Mouse (Mus musculus) forebrain, embryonic 10.5 days (tissue): Measurements from ENCODE around the gene Pfn3. TPM values are rescaled to one million over a fixed set of nuclear protein-coding genes. Genes with fewer than 3 reads are reported as not detected.

Experiments used
- DNase-seq: peaks from one replicate; pipeline ENCODE4 v3.0.0-alpha.2; 2017; ENCODE audit warnings: low spot score; ENCODE audit errors: extremely low spot score
- H3K27ac ChIP-seq: fragments of 300-500 bp; sonication (generic); 2 replicates; pipeline ENCODE4 v1.5.1; 2016; ENCODE audit warnings: mild to moderate bottlenecking
- H3K27me3 ChIP-seq: fragments of 300-500 bp; sonication (generic); 2 replicates; pipeline ENCODE4 v1.6.1; 2016; ENCODE audit warnings: mild to moderate bottlenecking; ENCODE audit not compliant: poor library complexity, severe bottlenecking
- H3K36me3 ChIP-seq: fragments of 300-500 bp; sonication (generic); replicated peaks from 2 replicates; pipeline ENCODE4 v1.6.1; 2016; ENCODE audit warnings: mild to moderate bottlenecking, moderate library complexity
- H3K4me1 ChIP-seq: fragments of 300-500 bp; sonication (generic); 2 replicates; pipeline ENCODE4 v1.6.1; 2016
- H3K4me3 ChIP-seq: fragments of 300-500 bp; sonication (generic); 2 replicates; pipeline ENCODE4 v1.5.1; 2016; ENCODE audit warnings: mild to moderate bottlenecking, moderate library complexity
- H3K9me3 ChIP-seq: fragments of 300-500 bp; sonication (generic); 2 replicates; pipeline ENCODE4 v1.6.1; 2016; ENCODE audit warnings: mild to moderate bottlenecking, moderate library complexity
- WGBS: fragments of 180-500 bp; shearing (Covaris S2); methylation state at CpG from one replicate; pipeline ENCODE4 v1.1.7; 2016; 5-methylcytosine and 5-hydroxymethylcytosine counted together
- polyA plus RNA-seq: library from polyadenylated mRNA; unstranded; fragments of >200 nt; fragmentation: Nextera tagmentation; extraction: Ambion mirVana; gene quantifications from 2 replicates; pipeline ENCODE4 v1.2.1, GENCODE M21; 2016

The Pfn3 gene
- polyA plus RNA-seq, result not detected in 2 replicates

- peaks cover 16% of the 10 kb centered on the region for H3K4me1 ChIP-seq
- H3K27me3 ChIP-seq, result peaks cover 71% of the 10 kb centered on the region
- no peaks in the 10 kb centered on the region for H3K36me3 ChIP-seq
- H3K9me3 ChIP-seq, result no peaks in the 10 kb centered on the region; the same call in none of the 2 replicates
- peak within 1 kb of the TSS; percentile 52 for H3K4me3 ChIP-seq
- 12% methylated on average over 41 of the region's 41 CpGs for WGBS
- DNase-seq, result peak; percentile 51
- H3K27ac ChIP-seq, result peak within 1 kb of the TSS; percentile 67; the same call in 1 of the 2 replicates
Observed at GRCm38 (mm10) chr13:55414743-55415380, at the start of gene Pfn3. TSS of gene Pfn3 (minus strand) at chr13:55415232.

- peak; percentile 84 for DNase-seq
- Histone ChIP-seq H3K27me3 (0 out of 2 replicates have a peak, but pooled peaks cover under 1% of the 10 kb centered on the region), H3K4me3 (peak within 1 kb of the TSS; percentile 76), H3K9me3 (no peaks in the 10 kb centered on the region), H3K36me3 (peaks cover 36% of the 10 kb centered on the region), H3K4me1 (peaks cover 72% of the 10 kb centered on the region), H3K27ac (peak within 1 kb of the TSS; percentile 97)
- under 1% methylated on average over 80 of the region's 84 CpGs for WGBS
Observed at GRCm38 (mm10) chr13:55464027-55464884, 49.2 kb upstream of the Pfn3 start, which contains the start of gene Prr7. TSS of gene Prr7 (plus strand) at chr13:55464267.

DNA sequence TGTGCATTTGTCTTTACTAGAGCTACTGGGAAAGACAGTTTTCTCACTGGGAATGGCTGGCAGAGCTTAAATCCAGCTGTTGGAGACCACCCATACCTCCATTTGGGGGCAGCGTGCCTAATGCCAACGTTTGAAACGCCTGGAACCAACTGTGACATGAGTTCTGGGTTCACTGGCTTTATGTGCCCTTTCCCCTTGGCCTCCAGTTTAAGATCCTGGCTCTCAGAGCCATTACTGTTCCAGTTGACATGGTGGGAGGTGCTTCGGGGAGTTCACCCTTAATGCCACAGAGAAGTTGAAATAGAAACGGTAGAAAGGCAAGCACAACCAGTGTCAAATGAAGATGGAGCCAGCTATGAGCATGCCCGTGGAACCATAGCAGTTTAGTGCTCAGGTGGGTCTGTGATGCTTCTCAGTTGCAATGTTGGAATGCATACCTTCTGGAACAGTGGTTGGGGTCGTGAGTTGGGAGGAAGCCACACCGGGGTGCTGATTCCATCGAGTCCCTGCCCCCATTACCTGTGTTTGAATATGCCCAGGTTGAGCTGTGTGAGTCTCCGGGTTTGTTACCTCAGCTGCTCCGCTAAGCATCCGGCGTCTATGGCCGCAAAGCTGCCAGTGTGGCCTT lies 48.5 kb upstream of the Pfn3 start:
- H3K4me1 ChIP-seq, result peaks cover 64% of the 10 kb centered on the region
- H3K9me3 ChIP-seq, result no peaks in the 10 kb centered on the region
- H3K36me3 ChIP-seq, result peaks cover 43% of the 10 kb centered on the region
- DNase-seq, result no peak
- H3K27ac ChIP-seq, result peak overlapping the region; percentile 97
- 10% methylated on average over 14 of the region's 14 CpGs for WGBS
- H3K4me3 ChIP-seq, result peak overlapping the region; percentile 76
- H3K27me3 ChIP-seq, result no peaks in the 10 kb centered on the region

DNA sequence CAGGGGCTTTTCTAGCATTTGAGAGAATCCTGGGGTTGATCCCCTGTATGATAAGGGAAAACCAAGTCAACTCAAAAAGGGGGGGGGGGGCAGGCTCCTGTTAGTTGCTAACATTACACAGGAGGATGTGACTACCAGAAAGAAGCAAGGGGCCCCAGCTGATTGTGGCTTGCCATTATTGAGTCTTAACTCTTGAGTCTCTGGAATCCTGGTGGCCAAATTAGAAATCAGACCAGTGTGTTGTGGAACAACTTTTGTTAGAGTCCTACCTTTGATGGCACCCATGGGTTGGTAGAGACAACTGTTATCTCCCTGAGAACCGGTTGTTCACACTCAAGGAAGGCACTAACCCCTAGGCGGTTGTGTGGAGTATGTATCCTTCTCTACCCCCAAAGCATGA lies 47.9 kb upstream of the Pfn3 start:
- WGBS, result 46% methylated on average over 2 of the region's 2 CpGs
- H3K27me3 ChIP-seq, result no peaks in the 10 kb centered on the region
- DNase-seq, result no peak
- peaks cover 59% of the 10 kb centered on the region for H3K4me1 ChIP-seq
- peaks cover 49% of the 10 kb centered on the region for H3K36me3 ChIP-seq
- no peak overlapping the region for H3K4me3 ChIP-seq
- no peaks in the 10 kb centered on the region for H3K9me3 ChIP-seq
- no peak overlapping the region for H3K27ac ChIP-seq

- Histone ChIP-seq H3K4me1 (peaks cover 20% of the 10 kb centered on the region), H3K9me3 (no peaks in the 10 kb centered on the region), H3K4me3 (no peak overlapping the region), H3K27ac (no peak overlapping the region), H3K36me3 (peaks cover 98% of the 10 kb centered on the region), H3K27me3 (no peaks in the 10 kb centered on the region)
- no peak for DNase-seq
- 95% methylated on average over 16 of the region's 16 CpGs for WGBS
Observed at GRCm38 (mm10) chr13:55451785-55452549, 36.9 kb upstream of the Pfn3 start.

- peaks cover 27% of the 10 kb centered on the region for H3K4me1 ChIP-seq
- DNase-seq, result no peak
- no peaks in the 10 kb centered on the region for H3K9me3 ChIP-seq
- no peaks in the 10 kb centered on the region for H3K27me3 ChIP-seq
- WGBS, result 94% methylated on average over 10 of the region's 10 CpGs
- H3K27ac ChIP-seq, result no peak overlapping the region
- no peak overlapping the region for H3K4me3 ChIP-seq
- peaks cover 91% of the 10 kb centered on the region for H3K36me3 ChIP-seq
Observed at GRCm38 (mm10) chr13:55451296-55451695, 36.3 kb upstream of the Pfn3 start.

- Histone ChIP-seq H3K4me3 (no peak overlapping the region), H3K4me1 (peaks cover 34% of the 10 kb centered on the region), H3K36me3 (peaks cover 83% of the 10 kb centered on the region), H3K27me3 (no peaks in the 10 kb centered on the region), H3K27ac (no peak overlapping the region), H3K9me3 (no peaks in the 10 kb centered on the region)
- no peak for DNase-seq
- 93% methylated on average over 11 of the region's 11 CpGs for WGBS
Observed at GRCm38 (mm10) chr13:55450511-55450980, 35.5 kb upstream of the Pfn3 start.

GRCm38 (mm10) chr13:55449679-55450441 lies 34.8 kb upstream of the Pfn3 start:
- WGBS, result 91% methylated on average over 17 of the region's 17 CpGs
- Histone ChIP-seq H3K9me3 (no peaks in the 10 kb centered on the region), H3K27me3 (no peaks in the 10 kb centered on the region), H3K4me1 (peaks cover 35% of the 10 kb centered on the region), H3K27ac (no peak overlapping the region), H3K36me3 (peaks cover 77% of the 10 kb centered on the region), H3K4me3 (no peak overlapping the region)
- no peak for DNase-seq

GRCm38 (mm10) chr13:55449205-55449604 lies 34.2 kb upstream of the Pfn3 start:
- Histone ChIP-seq H3K4me3 (no peak overlapping the region), H3K9me3 (no peaks in the 10 kb centered on the region), H3K27me3 (no peaks in the 10 kb centered on the region), H3K4me1 (peaks cover 38% of the 10 kb centered on the region), H3K27ac (no peak overlapping the region), H3K36me3 (peaks cover 70% of the 10 kb centered on the region)
- WGBS, result 95% methylated on average over 9 of the region's 9 CpGs
- DNase-seq, result no peak

GRCm38 (mm10) chr13:55448131-55448530 lies 33.1 kb upstream of the Pfn3 start:
- 91% methylated on average over 5 of the region's 5 CpGs for WGBS
- peaks cover 59% of the 10 kb centered on the region for H3K36me3 ChIP-seq
- H3K4me3 ChIP-seq, result peak overlapping the region; percentile 95; the same call in 1 of the 2 replicates

DNA sequence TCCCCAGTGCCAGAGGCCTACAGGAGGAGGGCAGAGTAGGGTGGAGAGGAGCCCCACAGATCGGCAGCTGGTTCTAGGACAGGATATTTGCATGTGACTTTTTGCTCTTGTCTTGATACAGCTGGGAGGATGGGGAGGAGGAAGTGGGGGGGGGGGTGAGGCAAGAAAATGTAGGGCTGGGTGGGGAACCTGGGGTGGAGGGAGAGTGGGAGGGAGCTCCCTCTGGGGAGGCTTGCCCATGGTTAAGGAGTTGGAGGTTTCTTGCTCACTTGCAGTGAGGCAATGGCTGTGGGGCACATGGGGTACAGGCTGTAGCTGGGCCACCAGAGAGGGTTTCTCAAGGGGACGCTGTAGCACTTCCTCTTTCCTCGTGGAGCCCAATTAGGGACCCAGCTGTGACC lies 32.5 kb upstream of the Pfn3 start:
- H3K36me3 ChIP-seq, result peaks cover 53% of the 10 kb centered on the region
- H3K4me3 ChIP-seq, result peak overlapping the region; percentile 95; the same call in 1 of the 2 replicates
- H3K27ac ChIP-seq, result no peak overlapping the region
- 75% methylated on average over 3 of the region's 3 CpGs for WGBS
- H3K9me3 ChIP-seq, result no peaks in the 10 kb centered on the region
- no peaks in the 10 kb centered on the region for H3K27me3 ChIP-seq
- H3K4me1 ChIP-seq, result peaks cover 46% of the 10 kb centered on the region
- DNase-seq, result no peak

More at GRCm38 (mm10) chr13:55448131-55448530, 33.1 kb upstream of the Pfn3 start:
- no peak overlapping the region for H3K27ac ChIP-seq
- no peaks in the 10 kb centered on the region for H3K9me3 ChIP-seq
- DNase-seq, result no peak
- H3K4me1 ChIP-seq, result peaks cover 46% of the 10 kb centered on the region
- no peaks in the 10 kb centered on the region for H3K27me3 ChIP-seq
